Mouse (Mus musculus) olfactory bulb, adult 2 months (tissue): ENCODE results near the gene Hoxc8. TPM values are rescaled to one million over a fixed set of nuclear protein-coding genes. Genes with fewer than 3 reads are reported as not detected.

Experiments
- H3K27ac ChIP-seq: fragments of 200-500 bp; 2 replicates; pipeline ENCODE4 v1.5.1; 2012; ENCODE audit warnings: low read depth, low read length; ENCODE audit not compliant: insufficient read depth
- H3K4me1 ChIP-seq: fragments of 200-500 bp; 2 replicates; pipeline ENCODE4 v1.6.1; 2012; ENCODE audit warnings: low read length; ENCODE audit not compliant: control insufficient read depth, insufficient read depth
- H3K4me3 ChIP-seq: fragments of 200-500 bp; 2 replicates; pipeline ENCODE4 v1.5.1; 2012; ENCODE audit warnings: mild to moderate bottlenecking, low read depth, low read length, moderate library complexity; ENCODE audit not compliant: insufficient read depth
- CTCF ChIP-seq: fragments of 200-500 bp; IDR thresholded peaks from 2 replicates; pipeline ENCODE4 v1.5.1; 2012; ENCODE audit warnings: low read depth, mild to moderate bottlenecking, low read length, moderate library complexity; ENCODE audit not compliant: insufficient read depth
- POLR2A ChIP-seq: fragments of 200-500 bp; IDR thresholded peaks from 2 replicates; pipeline ENCODE4 v1.6.1; 2012; ENCODE audit warnings: mild to moderate bottlenecking, low read depth, low read length, moderate library complexity; ENCODE audit not compliant: insufficient read depth
- WGBS: fragments of 180-500 bp; shearing (Covaris S2); methylation state at CpG from one replicate; pipeline ENCODE4 v1.1.7; 2018; 5-methylcytosine and 5-hydroxymethylcytosine counted together
- polyA plus RNA-seq: library from polyadenylated mRNA; stranded (reverse); fragments of >200 nt; gene quantifications from 2 replicates; pipeline ENCODE4 v1.2.4, GENCODE M21; 2012; ENCODE audit warnings: low replicate concordance; ENCODE audit not compliant: missing spikeins, insufficient read depth, insufficient read length

Gene Hoxc8
- polyA plus RNA-seq, 1 experiment = not detected

DNA sequence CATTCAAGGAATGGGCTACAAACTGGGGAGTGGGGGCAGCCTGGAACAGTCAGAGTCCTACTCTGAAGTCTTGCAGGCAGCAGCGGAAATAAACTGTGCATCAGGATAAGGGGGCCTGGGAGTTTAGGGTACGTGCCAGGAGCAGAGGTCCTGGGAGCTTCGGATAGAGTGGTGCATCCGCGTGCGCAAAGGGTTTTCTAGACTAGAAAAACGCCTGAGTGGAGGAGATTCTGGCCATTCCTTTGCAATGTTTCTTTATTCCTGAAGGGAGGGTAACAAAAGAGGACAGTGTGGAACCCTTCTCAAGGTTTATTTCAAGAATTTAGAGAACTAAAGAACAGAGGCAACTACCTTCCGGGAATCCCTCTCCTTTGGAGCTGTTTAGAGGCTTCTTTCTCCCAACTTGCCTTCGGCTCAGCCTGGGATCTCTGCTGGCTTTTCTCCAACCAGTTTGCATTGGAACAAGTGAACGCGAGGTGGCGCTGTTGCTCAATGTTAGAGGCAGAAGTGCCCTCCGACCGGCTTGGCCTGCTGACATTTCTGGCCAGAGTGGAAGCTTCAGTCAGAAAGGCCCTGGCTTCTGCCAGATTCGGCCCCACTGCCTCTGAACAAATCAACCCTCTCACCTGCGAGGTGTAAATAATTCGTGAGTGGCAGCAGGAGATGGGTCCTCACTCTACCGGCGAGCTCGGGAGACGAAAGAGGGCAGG is 3.1 kb upstream of the Hoxc8 start:
- TF ChIP-seq POLR2A (no peak), CTCF (peak; percentile 81)
- 4% methylated on average over 21 of the region's 21 CpGs for WGBS

DNA sequence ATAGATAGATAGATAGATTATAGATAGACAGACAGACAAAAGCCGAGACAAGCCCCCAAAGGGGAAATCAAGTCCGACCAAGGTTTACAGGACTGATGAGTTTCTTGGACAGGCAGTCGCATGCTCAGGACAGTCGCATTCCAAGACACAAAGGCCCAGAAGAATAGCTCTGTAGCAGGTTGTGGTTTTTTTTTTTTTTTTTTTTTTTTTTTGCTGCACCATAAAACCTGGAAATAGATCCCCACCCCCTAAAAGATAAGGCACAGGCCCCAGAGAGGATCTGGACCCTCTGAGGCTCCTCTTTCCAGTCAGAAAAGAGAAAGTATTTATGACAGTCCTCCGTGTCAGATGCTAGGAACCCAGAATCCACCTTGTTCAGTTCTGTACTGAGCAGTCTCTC is 2.3 kb upstream of the Hoxc8 start:
- H3K4me1 ChIP-seq = 0 out of 2 replicates have a peak, but pooled peaks cover 2% of the 10 kb centered on the region
- WGBS = 25% methylated on average over 5 of the region's 5 CpGs
- no peak overlapping the region for H3K4me3 ChIP-seq
- TF ChIP-seq CTCF (no peak), POLR2A (no peak)
- H3K27ac ChIP-seq = no peak overlapping the region

More for the DNA sequence above, 3.1 kb upstream of the Hoxc8 start:
- 0 out of 2 replicates have a peak, but pooled peaks cover 2% of the 10 kb centered on the region for H3K4me1 ChIP-seq
- no peak overlapping the region for H3K4me3 ChIP-seq
- H3K27ac ChIP-seq = no peak overlapping the region

DNA sequence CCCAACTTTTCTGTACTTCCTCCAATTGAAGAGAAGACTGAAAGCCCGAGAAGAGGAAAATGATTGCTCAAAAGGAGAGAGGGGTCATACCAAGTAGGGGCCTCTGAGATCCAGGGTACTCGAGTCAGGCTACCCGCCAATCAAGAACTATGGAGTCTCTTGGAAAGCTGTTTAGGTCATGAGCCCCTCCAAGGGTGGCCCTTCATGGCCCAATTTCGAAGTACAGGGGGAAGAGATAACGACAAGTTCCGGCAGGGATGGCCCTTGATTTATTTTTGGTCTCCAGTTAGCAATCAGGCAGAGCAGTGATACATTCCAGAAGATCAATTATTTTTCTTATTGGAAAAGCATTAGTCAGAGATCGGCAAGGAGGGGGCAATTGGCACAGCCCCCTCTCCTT is 1.4 kb downstream of the Hoxc8 start:
- 6% methylated on average over 7 of the region's 7 CpGs for WGBS
- H3K27ac ChIP-seq = no peak overlapping the region
- TF ChIP-seq POLR2A = no peak
- TF ChIP-seq CTCF = no peak
- no peak overlapping the region for H3K4me3 ChIP-seq
- 0 out of 2 replicates have a peak, but pooled peaks cover 2% of the 10 kb centered on the region for H3K4me1 ChIP-seq

DNA sequence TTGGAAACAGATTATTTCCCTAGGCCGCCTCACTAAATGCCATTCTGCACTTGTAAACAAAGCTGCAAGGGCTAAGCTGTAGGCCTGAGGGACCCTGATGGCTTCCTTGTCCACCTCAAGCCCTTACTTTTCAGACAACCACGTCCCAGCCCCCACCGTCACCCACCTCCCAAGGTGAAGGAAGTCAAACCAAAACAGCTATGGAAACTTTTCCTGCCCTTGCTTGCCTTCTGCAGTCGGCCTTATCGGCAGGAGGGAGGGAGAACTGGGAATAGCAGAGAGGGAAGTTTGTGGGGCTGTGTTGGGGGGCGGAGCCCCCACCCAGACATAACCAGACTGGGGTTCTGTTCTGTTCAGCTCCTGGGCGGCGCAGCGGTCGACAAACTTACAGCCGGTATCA is 1.8 kb downstream of the Hoxc8 start:
- H3K4me1 ChIP-seq = 0 out of 2 replicates have a peak, but pooled peaks cover 2% of the 10 kb centered on the region
- H3K4me3 ChIP-seq = no peak overlapping the region
- H3K27ac ChIP-seq = no peak overlapping the region
- WGBS = 2% methylated on average over 11 of the region's 11 CpGs
- no peak for TF ChIP-seq POLR2A
- no peak for TF ChIP-seq CTCF

DNA sequence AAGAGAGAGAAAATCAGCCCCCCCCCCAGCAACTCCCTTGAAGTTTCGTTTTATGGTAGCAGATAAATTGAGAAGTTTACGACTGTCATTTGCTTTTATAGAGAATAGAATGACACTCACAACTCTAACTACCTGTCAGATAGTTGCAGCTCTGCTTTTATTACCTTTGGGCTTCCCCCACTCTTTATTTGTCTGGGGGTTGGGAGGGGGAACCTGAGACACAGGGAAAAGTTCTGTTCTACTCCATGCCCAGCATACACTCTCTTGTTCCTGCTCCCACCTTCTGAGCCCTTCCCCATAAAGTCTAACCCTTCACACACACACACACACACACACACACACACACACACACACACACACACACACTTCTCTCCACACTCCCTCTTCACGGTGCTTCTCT is 2.5 kb downstream of the Hoxc8 start:
- Histone ChIP-seq H3K27ac (no peak overlapping the region), H3K4me1 (0 out of 2 replicates have a peak, but pooled peaks cover 2% of the 10 kb centered on the region), H3K4me3 (no peak overlapping the region)
- WGBS = 1% methylated on average over 3 of the region's 3 CpGs
- no peak for TF ChIP-seq POLR2A
- TF ChIP-seq CTCF = no peak

DNA sequence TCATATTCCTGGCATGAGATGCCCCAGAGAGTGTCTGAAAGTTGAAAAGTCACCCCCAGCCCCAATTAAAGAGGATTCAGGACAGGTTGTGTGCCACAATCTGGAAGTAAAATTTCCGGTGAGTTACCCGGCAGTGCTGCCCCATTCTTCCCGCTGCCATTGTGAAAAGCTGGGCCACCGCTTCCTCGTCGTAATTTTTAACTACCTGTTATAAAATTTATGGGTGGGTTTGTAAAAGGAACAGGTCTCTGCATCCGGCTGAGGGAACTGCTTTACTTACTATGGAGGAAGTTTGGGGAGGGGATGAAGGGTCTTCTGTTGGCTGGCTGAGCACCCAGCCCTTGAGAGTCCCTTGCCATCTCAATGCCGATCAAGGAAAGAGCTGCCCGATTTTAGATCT is 6.1 kb downstream of the Hoxc8 start:
- WGBS = 1% methylated on average over 9 of the region's 9 CpGs
- no peak for TF ChIP-seq CTCF
- TF ChIP-seq POLR2A = no peak
- H3K27ac ChIP-seq = no peak overlapping the region
- H3K4me1 ChIP-seq = peaks cover 9% of the 10 kb centered on the region; the same call in 1 of the 2 replicates
- H3K4me3 ChIP-seq = no peak overlapping the region

DNA sequence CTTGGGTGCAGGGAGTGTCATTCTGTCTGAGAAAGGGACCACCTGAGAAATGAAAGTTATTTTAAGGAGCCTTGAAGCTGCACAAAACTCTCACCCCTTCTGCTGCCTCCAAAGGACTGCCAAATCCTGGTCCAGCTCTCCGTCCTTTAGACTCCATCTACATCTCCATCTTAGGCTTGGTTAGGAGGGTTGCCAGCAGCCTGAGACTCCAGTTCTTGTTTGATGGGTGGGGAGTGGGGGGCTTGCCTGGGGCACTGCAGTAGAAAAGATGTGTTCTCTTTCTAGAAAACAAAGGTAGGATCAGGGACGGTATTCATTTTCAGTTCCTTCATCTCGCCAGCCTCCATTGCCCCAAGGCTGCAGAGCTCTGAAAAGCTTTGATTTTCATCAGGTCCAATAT is 7.0 kb downstream of the Hoxc8 start:
- peaks cover 9% of the 10 kb centered on the region; the same call in 1 of the 2 replicates for H3K4me1 ChIP-seq
- 8% methylated on average over 3 of the region's 3 CpGs for WGBS
- H3K4me3 ChIP-seq = no peak overlapping the region
- no peak for TF ChIP-seq CTCF
- TF ChIP-seq POLR2A = no peak
- no peak overlapping the region for H3K27ac ChIP-seq

DNA sequence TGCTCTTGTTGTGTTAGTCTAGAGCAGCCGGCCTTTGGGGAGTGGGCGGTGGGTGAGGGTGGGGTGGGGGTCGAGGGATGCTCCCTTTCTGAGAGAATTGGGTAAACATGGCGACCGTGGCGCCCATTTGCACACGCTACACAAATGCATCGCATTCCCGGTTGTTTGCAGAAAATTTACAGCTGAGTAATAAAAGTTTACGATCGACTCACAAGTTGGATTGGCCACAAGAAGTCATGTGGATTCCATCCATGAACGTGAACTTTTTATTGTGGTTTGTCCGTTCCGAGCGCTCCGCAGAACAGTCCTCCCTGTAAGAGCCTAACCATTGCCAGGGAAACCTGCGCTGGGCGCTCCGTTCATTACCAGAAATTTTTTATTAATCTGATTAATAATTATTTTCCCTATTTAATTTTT is 7.5 kb downstream of the Hoxc8 start, which contains the start of gene Hoxc6:
Gene Hoxc6, plus strand, starts transcription at position 319 of the 417 bp plus-strand sequence.
- 5% methylated on average over 19 of the region's 19 CpGs for WGBS
- H3K4me3 ChIP-seq = no peak within 1 kb of the TSS
- no peak within 1 kb of the TSS for H3K27ac ChIP-seq
- TF ChIP-seq POLR2A (no peak), CTCF (no peak)
- peaks cover 9% of the 10 kb centered on the region; the same call in 1 of the 2 replicates for H3K4me1 ChIP-seq

DNA sequence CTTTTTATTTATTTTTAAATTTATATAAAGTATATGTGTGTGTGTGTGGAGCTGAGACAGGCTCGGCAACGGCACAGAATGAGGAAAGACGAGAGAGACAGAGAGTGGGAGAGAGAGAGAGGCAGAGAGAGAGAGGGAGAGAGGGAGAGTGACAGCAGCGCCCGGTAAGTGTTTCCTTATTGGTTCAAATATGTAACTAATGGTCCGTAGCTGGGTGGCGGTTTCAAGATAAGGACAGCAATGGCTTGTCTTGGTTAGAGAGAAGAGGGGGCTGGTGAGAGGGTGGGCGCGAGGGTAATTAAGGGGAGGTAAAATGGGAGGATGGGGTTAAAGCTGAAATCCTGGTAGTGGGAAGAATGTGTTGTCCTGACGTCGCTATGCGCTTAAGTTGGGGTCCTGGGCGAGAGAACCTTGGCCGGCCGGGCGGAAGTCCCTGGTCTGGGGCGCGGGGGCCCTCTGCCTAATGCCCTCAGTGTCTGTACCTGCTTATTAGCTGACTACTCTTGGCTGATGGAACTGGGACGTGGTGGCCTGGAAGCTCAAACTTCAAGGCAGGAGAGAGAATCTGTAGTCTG is 8.3 kb downstream of the Hoxc8 start:
- WGBS = 1% methylated on average over 19 of the region's 19 CpGs
- H3K4me3 ChIP-seq = no peak overlapping the region
- no peak overlapping the region for H3K27ac ChIP-seq
- TF ChIP-seq CTCF (no peak), POLR2A (no peak)
- H3K4me1 ChIP-seq = peaks cover 9% of the 10 kb centered on the region; the same call in 1 of the 2 replicates
